Mouse (Mus musculus) stomach, postnatal 0 days (tissue): ENCODE measurements around the gene Asxl1. TPM values are rescaled to one million over a fixed set of nuclear protein-coding genes. Genes with fewer than 3 reads are reported as not detected.
A peak's percentile ranks its signal among the peaks of the same experiment; 100 is the strongest.

ENCODE experiments used
- ATAC-seq: fragments of 200-750 bp; cut with Nextera tagmentation; 2 replicates; pipeline ENCODE4 v1.8.0; 2017; ENCODE audit not compliant: low FRiP score, low TSS enrichment
- DNase-seq: peaks from one replicate; pipeline ENCODE4 v3.0.0-alpha.2; 2016; ENCODE audit warnings: low spot score
- H3K27ac ChIP-seq: fragments of 300-500 bp; sonication (generic); replicated peaks from 2 replicates; pipeline ENCODE4 v1.5.1; 2014; ENCODE audit warnings: mild to moderate bottlenecking, control low read depth
- H3K27me3 ChIP-seq: fragments of 300-500 bp; sonication (generic); 2 replicates; pipeline ENCODE4 v1.6.1; 2014; ENCODE audit warnings: low read length; ENCODE audit not compliant: control insufficient read depth, insufficient read depth
- H3K36me3 ChIP-seq: fragments of 300-500 bp; sonication (generic); 2 replicates; pipeline ENCODE4 v1.6.1; 2014; ENCODE audit warnings: low read length, mixed read lengths; ENCODE audit not compliant: control insufficient read depth, insufficient read depth
- H3K4me1 ChIP-seq: fragments of 300-500 bp; sonication (generic); replicated peaks from 2 replicates; pipeline ENCODE4 v1.6.1; 2014; ENCODE audit warnings: antibody characterized with exemption; ENCODE audit not compliant: control insufficient read depth, insufficient read depth
- H3K4me2 ChIP-seq: fragments of 300-500 bp; sonication (generic); replicated peaks from 2 replicates; pipeline ENCODE4 v1.6.1; 2014; ENCODE audit warnings: low read depth, mild to moderate bottlenecking, control low read depth, moderate library complexity
- H3K4me3 ChIP-seq: fragments of 300-500 bp; sonication (generic); 2 replicates; pipeline ENCODE4 v1.5.1; 2014; ENCODE audit warnings: low read depth, low read length, control low read depth
- H3K9ac ChIP-seq: fragments of 300-500 bp; sonication (generic); 2 replicates; pipeline ENCODE4 v1.6.1; 2014; ENCODE audit warnings: mild to moderate bottlenecking, low read length, control low read depth, mixed read lengths
- H3K9me3 ChIP-seq: fragments of 300-500 bp; sonication (generic); 2 replicates; pipeline ENCODE4 v1.6.1; 2016; ENCODE audit warnings: low read length; ENCODE audit not compliant: control insufficient read depth
- CTCF ChIP-seq: IDR thresholded peaks from 2 replicates; pipeline ENCODE4 v1.5.1; 2016; ENCODE audit warnings: antibody characterized with exemption, low read depth, mild to moderate bottlenecking, moderate library complexity
- EP300 ChIP-seq: optimal IDR thresholded peaks from 2 replicates; pipeline ENCODE3; 2016; ENCODE audit warnings: antibody characterized with exemption
- WGBS: fragments of 180-500 bp; shearing (Covaris S2); extraction: QIAGEN DNeasy Blood & Tissue Kit; methylation state at CpG from one replicate; pipeline ENCODE4 v1.1.7; 2014; 5-methylcytosine and 5-hydroxymethylcytosine counted together
- polyA plus RNA-seq: library from polyadenylated mRNA; unstranded; fragments of >200 nt; fragmentation: Nextera tagmentation; extraction: Ambion mirVana; gene quantifications from 2 replicates; pipeline ENCODE4 v1.2.1, GENCODE M21; 2015

The Asxl1 gene
- polyA plus RNA-seq, 1 experiment from 2014 or later, result 5.9 TPM

GRCm38 (mm10) chr2:153325706-153326376 lies 19.8 kb upstream of the Asxl1 start:
- Histone ChIP-seq H3K4me3 (no peak overlapping the region), H3K27ac (no peak overlapping the region), H3K36me3 (peaks cover 15% of the 10 kb centered on the region), H3K4me2 (no peak overlapping the region), H3K9ac (no peak overlapping the region), H3K9me3 (no peaks in the 10 kb centered on the region), H3K4me1 (no peaks in the 10 kb centered on the region), H3K27me3 (no peaks in the 10 kb centered on the region)
- DNase-seq (no peak), ATAC-seq (no peak)
- no peak for TF ChIP-seq EP300
- TF ChIP-seq CTCF, result no peak
- WGBS, result 69% methylated on average over 9 of the region's 9 CpGs

- no peaks in the 10 kb centered on the region for H3K9me3 ChIP-seq
- no peak overlapping the region for H3K27ac ChIP-seq
- peaks cover 11% of the 10 kb centered on the region; the same call in 1 of the 2 replicates for H3K36me3 ChIP-seq
- H3K27me3 ChIP-seq, result no peaks in the 10 kb centered on the region
- H3K4me1 ChIP-seq, result no peaks in the 10 kb centered on the region
- H3K9ac ChIP-seq, result no peak overlapping the region
- H3K4me3 ChIP-seq, result no peak overlapping the region
- TF ChIP-seq CTCF (no peak), EP300 (no peak)
- no peak overlapping the region for H3K4me2 ChIP-seq
- ATAC-seq (no peak), DNase-seq (no peak)
- 94% methylated on average over 5 of the region's 5 CpGs for WGBS
Measured at GRCm38 (mm10) chr2:153332271-153332670, 13.4 kb upstream of the Asxl1 start.

GRCm38 (mm10) chr2:153332981-153333380 lies 12.6 kb upstream of the Asxl1 start:
- H3K9ac ChIP-seq, result no peak overlapping the region
- H3K27me3 ChIP-seq, result no peaks in the 10 kb centered on the region
- no peaks in the 10 kb centered on the region for H3K9me3 ChIP-seq
- H3K27ac ChIP-seq, result no peak overlapping the region
- ATAC-seq, result no peak
- WGBS, result 94% methylated on average over 3 of the region's 3 CpGs
- H3K4me3 ChIP-seq, result no peak overlapping the region
- no peak overlapping the region for H3K4me2 ChIP-seq
- H3K4me1 ChIP-seq, result no peaks in the 10 kb centered on the region
- DNase-seq, result no peak
- TF ChIP-seq EP300 (no peak), CTCF (no peak)
- peaks cover 11% of the 10 kb centered on the region; the same call in 1 of the 2 replicates for H3K36me3 ChIP-seq

GRCm38 (mm10) chr2:153333822-153334232 lies 11.8 kb upstream of the Asxl1 start:
- no peak overlapping the region; the same call in 1 of the 2 replicates for H3K27ac ChIP-seq
- H3K9me3 ChIP-seq, result no peaks in the 10 kb centered on the region
- no peak overlapping the region for H3K9ac ChIP-seq
- 58% methylated on average over 6 of the region's 6 CpGs for WGBS
- no peaks in the 10 kb centered on the region for H3K4me1 ChIP-seq
- DNase-seq (no peak), ATAC-seq (peak; percentile 45; the same call in 1 of the 2 replicates)
- H3K27me3 ChIP-seq, result no peaks in the 10 kb centered on the region
- peaks cover 11% of the 10 kb centered on the region; the same call in 1 of the 2 replicates for H3K36me3 ChIP-seq
- H3K4me2 ChIP-seq, result no peak overlapping the region
- TF ChIP-seq CTCF (peak; percentile 51), EP300 (no peak)
- H3K4me3 ChIP-seq, result no peak overlapping the region

- TF ChIP-seq EP300, result no peak
- no peak for TF ChIP-seq CTCF
- DNase-seq, result no peak
- 0 out of 2 replicates have a peak, but pooled peaks cover 2% of the 10 kb centered on the region for H3K4me1 ChIP-seq
- no peak overlapping the region; the same call in 1 of the 2 replicates for H3K27ac ChIP-seq
- 75% methylated on average over 3 of the region's 3 CpGs for WGBS
- H3K27me3 ChIP-seq, result no peaks in the 10 kb centered on the region
- H3K9me3 ChIP-seq, result no peaks in the 10 kb centered on the region
- H3K9ac ChIP-seq, result no peak overlapping the region
- no peak for ATAC-seq
- peaks cover 11% of the 10 kb centered on the region; the same call in 1 of the 2 replicates for H3K36me3 ChIP-seq
- no peak overlapping the region for H3K4me3 ChIP-seq
- no peak overlapping the region for H3K4me2 ChIP-seq
Measured at GRCm38 (mm10) chr2:153334281-153334680, 11.3 kb upstream of the Asxl1 start.

GRCm38 (mm10) chr2:153336117-153336516 lies 9.5 kb upstream of the Asxl1 start:
- ATAC-seq (no peak), DNase-seq (no peak)
- H3K36me3 ChIP-seq, result 0 out of 2 replicates have a peak, but pooled peaks cover 2% of the 10 kb centered on the region
- no peaks in the 10 kb centered on the region for H3K27me3 ChIP-seq
- H3K9ac ChIP-seq, result no peak overlapping the region
- no peak overlapping the region for H3K4me2 ChIP-seq
- 0 out of 2 replicates have a peak, but pooled peaks cover 2% of the 10 kb centered on the region for H3K4me1 ChIP-seq
- no peaks in the 10 kb centered on the region for H3K9me3 ChIP-seq
- TF ChIP-seq EP300, result no peak
- TF ChIP-seq CTCF, result no peak
- no peak overlapping the region for H3K4me3 ChIP-seq
- 46% methylated on average over 2 of the region's 2 CpGs for WGBS
- H3K27ac ChIP-seq, result no peak overlapping the region
